Mouse (Mus musculus): ENCODE results near the gene 2010111I01Rik.

GRCm38 (mm10) chr13:63198038-63198437, 233.3 kb downstream of the 2010111I01Rik start:
- no peak for TF ChIP-seq CTCF (IDR thresholded peaks at IDR 0.05; ENCODE audit: low read depth)
- TF ChIP-seq EP300 (IDR thresholded peaks at IDR 0.05; ENCODE audit: low read depth), result no peak

All from liver, embryonic 14.5 days (tissue).